Mouse (Mus musculus): ENCODE results near the gene Clec5a. TPM values are rescaled to one million over a fixed set of nuclear protein-coding genes. Genes with fewer than 3 reads are reported as not detected.
"Not testable (repeated sequence)": the region's sequence is repeated elsewhere in the genome, so short reads cannot be mapped to it uniquely, and the experiment has no call there.

Gene Clec5a
- polyA plus RNA-seq, 2 experiments, result 3.0 to 8.9 TPM

DNA sequence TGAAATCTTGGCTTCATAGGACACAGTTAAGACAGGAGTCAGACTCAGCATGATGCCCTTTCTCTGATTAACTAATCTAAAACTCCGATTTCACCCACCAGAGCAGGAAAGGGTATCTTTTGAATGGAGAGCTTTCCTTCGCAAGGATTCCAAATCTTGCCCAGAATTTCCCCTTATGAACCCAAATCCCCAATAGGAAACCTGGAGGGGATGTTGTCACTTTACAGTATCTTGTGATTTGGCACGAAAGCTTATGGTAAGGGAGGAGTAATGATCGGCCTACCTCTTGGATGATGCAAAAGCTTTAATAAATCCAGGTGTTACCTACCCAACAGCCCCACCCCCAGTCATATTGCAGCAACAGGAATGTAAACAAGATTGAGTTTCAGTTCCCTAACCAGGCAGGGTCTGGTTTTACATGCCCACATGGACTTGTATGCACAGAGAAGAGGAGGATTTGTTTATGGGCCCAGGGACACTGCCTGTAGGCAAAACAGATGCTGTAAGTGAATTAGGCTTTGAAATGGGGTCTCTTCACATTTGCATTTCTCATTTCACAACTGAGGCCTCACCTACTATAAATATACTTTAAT is 27.7 kb upstream of the Clec5a start, which contains the start of gene Tas2r138:
Gene Tas2r138 (minus strand): TSS at position 51 of the 593 bp plus-strand sequence.
- Histone ChIP-seq H3K4me3 (ENCODE audit: insufficient read depth in 1 of 2, low read depth in 2 of 2, low read length in 2 of 2) (no peak within 1 kb of the TSS), H3K36me3 (replicated peaks; ENCODE audit: control insufficient read depth, insufficient read depth, low read depth) (no peaks in the 10 kb centered on the region), H3K4me1 (replicated peaks; ENCODE audit: control insufficient read depth in 2 of 2, insufficient read depth in 2 of 2, low read length in 1 of 2) (no peaks in the 10 kb centered on the region), H3K9ac (replicated peaks) (no peak within 1 kb of the TSS), H3K9me3 (ENCODE audit: control insufficient read depth, low read length) (no peaks in the 10 kb centered on the region), H3K4me2 (ENCODE audit: low read depth) (no peak within 1 kb of the TSS), H3K27me3 (ENCODE audit: control insufficient read depth, insufficient read depth, low read length) (no peaks in the 10 kb centered on the region), H3K27ac (no peak within 1 kb of the TSS)
- WGBS (ENCODE audit: insufficient replicate concordance), result 63% methylated on average over 4 of the region's 4 CpGs
- TF ChIP-seq EP300 (IDR thresholded peaks at IDR 0.05; ENCODE audit: low read depth) (no peak), CTCF (IDR thresholded peaks at IDR 0.05; ENCODE audit: low read depth) (no peak)
- DNase-seq (ENCODE audit: low read depth in 3 of 3, low spot score in 3 of 3) (no peak), ATAC-seq (ENCODE audit: insufficient read depth) (no peak)

DNA sequence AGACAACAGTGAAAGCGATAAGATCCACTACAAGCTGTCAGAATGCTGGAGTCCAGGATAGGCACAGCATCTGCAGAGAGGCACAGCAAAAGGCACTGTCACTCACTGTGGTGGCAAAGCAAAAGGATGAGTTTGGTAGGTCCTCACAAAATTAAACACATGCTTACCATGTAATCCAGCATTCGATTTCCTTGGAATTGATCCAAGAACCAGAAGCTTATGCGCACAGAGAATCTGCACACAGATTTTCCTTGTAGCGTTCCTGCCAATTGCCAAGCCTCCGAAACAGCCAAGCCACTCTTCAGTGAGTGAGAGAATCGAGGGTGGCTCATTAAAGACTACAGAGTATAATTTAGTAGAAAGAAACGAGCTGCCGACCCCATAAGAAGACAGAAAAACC is 24.6 kb upstream of the Clec5a start:
- WGBS (ENCODE audit: insufficient replicate concordance), result 69% methylated on average over 8 of the region's 8 CpGs
- Histone ChIP-seq H3K27ac (no peak overlapping the region), H3K4me3 (ENCODE audit: insufficient read depth in 1 of 2, low read depth in 2 of 2, low read length in 2 of 2) (no peak overlapping the region), H3K4me2 (ENCODE audit: low read depth) (no peak overlapping the region), H3K36me3 (replicated peaks; ENCODE audit: control insufficient read depth, insufficient read depth, low read depth) (no peaks in the 10 kb centered on the region), H3K9me3 (ENCODE audit: control insufficient read depth, low read length) (no peaks in the 10 kb centered on the region), H3K9ac (replicated peaks) (no peak overlapping the region), H3K27me3 (ENCODE audit: control insufficient read depth, insufficient read depth, low read length) (no peaks in the 10 kb centered on the region), H3K4me1 (replicated peaks; ENCODE audit: control insufficient read depth in 2 of 2, insufficient read depth in 2 of 2, low read length in 1 of 2) (no peaks in the 10 kb centered on the region)
- DNase-seq (ENCODE audit: low read depth in 3 of 3, low spot score in 3 of 3) (no peak), ATAC-seq (ENCODE audit: insufficient read depth) (no peak)
- TF ChIP-seq EP300 (IDR thresholded peaks at IDR 0.05; ENCODE audit: low read depth) (no peak), CTCF (IDR thresholded peaks at IDR 0.05; ENCODE audit: low read depth) (no peak)

DNA sequence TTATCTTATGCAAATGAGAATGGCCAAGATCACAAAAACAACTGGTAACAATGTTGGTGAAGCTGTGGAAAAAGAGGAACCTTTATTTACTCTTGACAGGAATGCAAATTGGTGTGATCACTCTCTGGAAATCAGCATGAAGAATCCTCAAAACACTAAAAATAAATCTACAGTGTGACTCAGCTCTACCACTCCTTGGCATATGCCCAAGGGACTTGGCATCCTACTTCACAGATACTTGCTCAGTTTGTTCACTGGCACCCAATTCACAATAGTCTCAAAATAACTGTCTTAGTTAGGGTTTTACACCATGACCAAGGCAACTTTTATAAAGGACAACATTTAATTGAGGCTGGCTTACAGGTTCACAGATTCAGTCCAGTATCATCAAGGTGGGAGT is 21.8 kb upstream of the Clec5a start:
- DNase-seq (ENCODE audit: low read depth in 3 of 3, low spot score in 3 of 3) (no peak), ATAC-seq (ENCODE audit: insufficient read depth) (no peak)
- H3K9ac ChIP-seq (replicated peaks), result no peak overlapping the region
- H3K36me3 ChIP-seq (replicated peaks; ENCODE audit: control insufficient read depth, insufficient read depth, low read depth), result no peaks in the 10 kb centered on the region
- no peaks in the 10 kb centered on the region for H3K4me1 ChIP-seq (replicated peaks; ENCODE audit: control insufficient read depth in 2 of 2, insufficient read depth in 2 of 2, low read length in 1 of 2)
- H3K4me3 ChIP-seq (ENCODE audit: insufficient read depth in 1 of 2, low read depth in 2 of 2, low read length in 2 of 2), result no peak overlapping the region
- H3K27ac ChIP-seq, result no peak overlapping the region
- TF ChIP-seq CTCF (IDR thresholded peaks at IDR 0.05; ENCODE audit: low read depth) (no peak), EP300 (IDR thresholded peaks at IDR 0.05; ENCODE audit: low read depth) (no peak)
- no peak overlapping the region for H3K4me2 ChIP-seq (ENCODE audit: low read depth)
- no peaks in the 10 kb centered on the region for H3K9me3 ChIP-seq (ENCODE audit: control insufficient read depth, low read length)
- no peaks in the 10 kb centered on the region for H3K27me3 ChIP-seq (ENCODE audit: control insufficient read depth, insufficient read depth, low read length)

GRCm38 (mm10) chr6:40598546-40598945 is 12.9 kb upstream of the Clec5a start:
- not testable (repeated sequence) for H3K4me2 ChIP-seq (ENCODE audit: low read depth); H3K27me3 ChIP-seq (ENCODE audit: control insufficient read depth, insufficient read depth, low read length); H3K36me3 ChIP-seq (replicated peaks; ENCODE audit: control insufficient read depth, insufficient read depth, low read depth); H3K4me3 ChIP-seq (ENCODE audit: insufficient read depth in 1 of 2, low read depth in 2 of 2, low read length in 2 of 2); H3K9me3 ChIP-seq (ENCODE audit: control insufficient read depth, low read length); H3K4me1 ChIP-seq (replicated peaks; ENCODE audit: control insufficient read depth in 2 of 2, insufficient read depth in 2 of 2, low read length in 1 of 2); ATAC-seq (ENCODE audit: insufficient read depth); DNase-seq (ENCODE audit: low read depth in 3 of 3, low spot score in 3 of 3); H3K27ac ChIP-seq; H3K9ac ChIP-seq (replicated peaks)
- 28% methylated on average over 4 of the region's 4 CpGs for WGBS (ENCODE audit: insufficient replicate concordance)

DNA sequence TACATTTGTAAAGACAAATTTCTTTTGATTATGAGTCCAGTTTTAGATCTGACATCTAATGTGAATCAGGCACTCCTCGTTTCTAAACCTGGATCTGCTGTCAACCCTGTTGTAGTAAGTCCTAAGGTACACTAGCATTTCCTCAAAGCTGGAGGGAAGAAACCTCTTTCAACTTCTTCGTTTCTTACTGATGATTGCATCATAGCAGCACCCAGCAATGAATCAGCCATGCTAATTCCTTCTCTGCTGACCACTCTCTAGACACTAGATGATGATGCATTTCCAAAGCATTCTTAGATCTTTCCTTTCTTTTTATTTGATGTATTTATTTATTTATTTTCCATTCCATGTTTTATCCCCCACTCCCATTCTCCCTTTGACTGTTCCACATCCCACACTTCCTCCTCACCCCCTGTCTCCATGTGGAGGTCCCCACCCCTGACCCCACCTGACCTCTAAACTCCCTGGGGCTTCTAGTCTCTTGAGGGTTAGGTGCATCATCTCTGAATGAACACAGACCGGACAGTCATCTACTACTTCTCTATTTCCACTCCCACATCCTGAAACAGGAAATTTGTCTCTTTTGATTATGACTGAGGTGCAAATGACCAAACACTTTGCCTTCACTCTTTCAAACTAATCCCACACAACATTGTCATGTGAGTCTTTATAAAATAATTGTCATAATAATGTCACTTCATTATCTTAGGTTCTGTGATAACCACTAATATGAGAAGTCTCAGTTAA is 9.4 kb upstream of the Clec5a start:
- Histone ChIP-seq H3K4me2 (ENCODE audit: low read depth) (no peak overlapping the region), H3K36me3 (replicated peaks; ENCODE audit: control insufficient read depth, insufficient read depth, low read depth) (no peaks in the 10 kb centered on the region), H3K27ac (no peak overlapping the region), H3K9me3 (ENCODE audit: control insufficient read depth, low read length) (no peaks in the 10 kb centered on the region), H3K4me1 (replicated peaks; ENCODE audit: control insufficient read depth in 2 of 2, insufficient read depth in 2 of 2, low read length in 1 of 2) (no peaks in the 10 kb centered on the region), H3K4me3 (ENCODE audit: insufficient read depth in 1 of 2, low read depth in 2 of 2, low read length in 2 of 2) (no peak overlapping the region), H3K9ac (replicated peaks) (no peak overlapping the region), H3K27me3 (ENCODE audit: control insufficient read depth, insufficient read depth, low read length) (no peaks in the 10 kb centered on the region)
- 6% methylated on average over 3 of the region's 3 CpGs for WGBS (ENCODE audit: insufficient replicate concordance)
- no peak for TF ChIP-seq CTCF (IDR thresholded peaks at IDR 0.05; ENCODE audit: low read depth)
- TF ChIP-seq EP300 (IDR thresholded peaks at IDR 0.05; ENCODE audit: low read depth), result no peak
- no peak for ATAC-seq (ENCODE audit: insufficient read depth)
- no peak for DNase-seq (ENCODE audit: low read depth in 3 of 3, low spot score in 3 of 3)

Measured in liver, embryonic 14.5 days (tissue).